Mouse (Mus musculus): Measurements from ENCODE around the gene Wdr5. TPM values are rescaled to one million over a fixed set of nuclear protein-coding genes. Genes with fewer than 3 reads are reported as not detected.

Wdr5 gene
- polyA plus RNA-seq, 1 experiment from 2014 or later, result 51.3 TPM

Other genes with a start within 250 kb of the Wdr5 start
- gene Vav2, start 88.1 kb upstream of the Wdr5 start, polyA plus RNA-seq (2016; fragmentation: Nextera tagmentation; extraction: Ambion mirVana), result 25.3 and 29.9 TPM in 2 replicates
- 19.4 and 19.5 TPM in 2 replicates for gene Brd3os, start 72.8 kb upstream of the Wdr5 start, polyA plus RNA-seq (2016; fragmentation: Nextera tagmentation; extraction: Ambion mirVana)
- 139 TPM in 2 replicates for gene Brd3, start 7.5 kb upstream of the Wdr5 start, polyA plus RNA-seq (2016; fragmentation: Nextera tagmentation; extraction: Ambion mirVana)
- 6.6 and 7.3 TPM in 2 replicates for gene Rxra, start 161.3 kb downstream of the Wdr5 start, polyA plus RNA-seq (2016; fragmentation: Nextera tagmentation; extraction: Ambion mirVana)

Data from neural tube, embryonic 12.5 days (tissue).